Mouse (Mus musculus): ENCODE data around the gene Coro6.

DNA sequence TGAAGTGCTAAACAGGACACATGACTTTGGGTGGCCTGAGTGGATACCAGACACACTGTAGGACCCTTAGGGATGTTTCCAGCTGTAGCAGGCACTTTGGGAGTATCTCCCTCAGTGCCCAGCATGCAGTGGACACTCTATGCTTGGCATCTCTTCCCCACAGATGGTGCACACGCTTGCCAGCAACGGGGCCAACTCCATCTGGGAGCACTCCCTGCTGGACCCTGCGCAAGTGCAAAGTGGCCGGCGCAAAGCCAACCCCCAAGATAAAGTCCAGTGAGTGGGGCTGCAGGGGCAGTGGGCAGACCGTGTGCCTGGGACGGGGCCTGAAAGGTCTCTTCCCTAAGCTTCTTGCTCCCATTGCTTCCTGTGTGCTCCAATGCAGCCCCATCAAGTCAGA, 37.1 kb downstream of the Coro6 start:
- no peak for TF ChIP-seq CTCF (IDR thresholded peaks at IDR 0.05; ENCODE audit: insufficient read depth, low read depth, low read length)
- no peak for TF ChIP-seq POLR2A (IDR thresholded peaks at IDR 0.05; ENCODE audit: insufficient read depth, low read depth, low read length)
